ENCODE assay signal across 12 mouse cellular contexts in the genomic region with DNA sequence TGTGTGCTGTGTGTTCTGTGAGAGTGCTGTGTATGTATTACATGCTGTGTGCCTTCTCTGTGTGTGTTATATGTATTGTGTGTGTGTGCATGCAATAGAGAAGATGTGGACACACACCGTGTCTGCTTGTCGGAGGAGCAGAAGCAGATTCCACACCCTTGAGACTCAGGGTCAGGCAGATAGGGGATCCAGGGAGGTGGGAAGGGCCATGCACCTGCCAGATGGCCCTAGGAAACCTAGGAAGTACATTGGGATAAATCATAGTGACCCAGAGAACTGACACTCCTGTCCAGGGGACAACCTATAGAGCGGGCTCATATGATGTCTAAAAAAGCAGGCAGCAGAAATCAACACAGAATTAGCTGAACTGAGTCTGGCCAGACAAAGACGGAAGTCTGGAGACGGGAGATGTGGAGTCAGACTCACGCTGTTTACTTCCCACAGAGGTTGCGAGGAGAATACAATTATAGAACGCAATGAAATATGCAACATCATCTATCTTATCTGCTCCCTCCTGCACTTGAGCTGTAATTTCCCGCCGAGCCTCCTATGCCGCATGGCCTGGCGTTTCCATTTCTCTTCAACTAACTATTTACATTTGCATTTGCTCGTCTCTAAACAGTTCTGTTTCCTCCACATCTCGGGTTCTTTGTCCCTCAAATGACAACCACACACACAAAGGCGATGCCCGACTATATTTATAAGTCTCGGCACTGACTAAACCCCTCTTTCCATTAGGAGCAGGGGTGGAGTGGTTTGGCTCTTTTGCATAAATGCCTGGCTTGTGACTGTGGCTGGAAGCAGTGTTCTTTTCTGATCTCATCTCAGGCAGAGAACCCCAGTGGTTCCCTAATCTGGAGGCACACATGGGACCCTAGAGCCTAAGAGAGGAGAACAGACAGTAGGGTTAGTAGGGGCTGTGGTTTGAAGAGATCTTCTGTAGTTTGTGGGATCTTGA. TPM values are rescaled to one million over a fixed set of nuclear protein-coding genes. Genes with fewer than 3 reads are reported as not detected.
A peak's percentile ranks its signal among the peaks of the same experiment; 100 is the strongest.
DNase-seq lines count a peak whose midpoint lies in the region; ATAC-seq and TF ChIP-seq lines count a peak whose summit lies in the region.
"Had no signal": no experiment of that assay in that cellular context is flagged by ENCODE, and none has a peak within 500 bp of the region (broad histone marks: within the 10 kb centered on the region; RNA-seq: fewer than 3 reads in every experiment).

No protein-coding gene starts in this region.

- H3K4me3 ChIP-seq in hindbrain, embryonic 14.5 days (replicated peaks; ENCODE audit: low read length) = no peak overlapping the region
- no peak overlapping the region for H3K4me3 ChIP-seq in hindbrain, postnatal 0 days (ENCODE audit: low read length)
- peak overlapping the region; percentile 9; the same call in 1 of the 2 replicates for H3K4me3 ChIP-seq in liver, embryonic 12.5 days
- H3K4me3 ChIP-seq in midbrain, postnatal 0 days (ENCODE audit: low read depth, low read length) = no peak overlapping the region
- H3K4me3 ChIP-seq: limb, embryonic 10.5 days; neural tube, embryonic 12.5 days had no signal

- peak; percentile 31; the same call in 1 of the 2 replicates for ATAC-seq in hindbrain, embryonic 14.5 days (ENCODE audit: low FRiP score)
- no peak for ATAC-seq in hindbrain, postnatal 0 days
- peak; percentile 90 for ATAC-seq in liver, embryonic 12.5 days
- no peak for ATAC-seq in midbrain, postnatal 0 days (ENCODE audit: low FRiP score)

- no peak overlapping the region for H3K4me2 ChIP-seq in hindbrain, embryonic 14.5 days (replicated peaks)
- no peak overlapping the region for H3K4me2 ChIP-seq in hindbrain, postnatal 0 days (ENCODE audit: low read depth, low read length)
- H3K4me2 ChIP-seq in liver, embryonic 12.5 days = peak overlapping the region; percentile 56
- no peak overlapping the region for H3K4me2 ChIP-seq in midbrain, postnatal 0 days (ENCODE audit: low read depth, low read length, poor library complexity, severe bottlenecking)
- H3K4me2 ChIP-seq: neural tube, embryonic 12.5 days had no signal

- H3K36me3 ChIP-seq in hindbrain, embryonic 14.5 days (replicated peaks; ENCODE audit: control insufficient read depth, insufficient read depth) = no peaks in the 10 kb centered on the region
- H3K36me3 ChIP-seq in hindbrain, postnatal 0 days (ENCODE audit: insufficient read depth, low read length) = no peaks in the 10 kb centered on the region
- no peaks in the 10 kb centered on the region for H3K36me3 ChIP-seq in liver, embryonic 12.5 days
- H3K36me3 ChIP-seq in midbrain, postnatal 0 days (ENCODE audit: insufficient read depth, low read length) = no peaks in the 10 kb centered on the region
- H3K36me3 ChIP-seq: limb, embryonic 10.5 days; neural tube, embryonic 12.5 days had no signal

- H3K27me3 ChIP-seq in hindbrain, embryonic 14.5 days (ENCODE audit: control insufficient read depth, insufficient read depth, low read length) = no peaks in the 10 kb centered on the region
- no peaks in the 10 kb centered on the region for H3K27me3 ChIP-seq in hindbrain, postnatal 0 days (ENCODE audit: insufficient read depth, low read length)
- H3K27me3 ChIP-seq in liver, embryonic 12.5 days (replicated peaks) = no peaks in the 10 kb centered on the region
- H3K27me3 ChIP-seq in midbrain, postnatal 0 days (ENCODE audit: insufficient read depth, low read length) = no peaks in the 10 kb centered on the region
- H3K27me3 ChIP-seq: neural tube, embryonic 12.5 days had no signal

- peak overlapping the region; percentile 59 for H3K27ac ChIP-seq in hindbrain, embryonic 14.5 days
- no peak overlapping the region for H3K27ac ChIP-seq in hindbrain, postnatal 0 days
- H3K27ac ChIP-seq in liver, embryonic 12.5 days = peak overlapping the region; percentile 91
- no peak overlapping the region for H3K27ac ChIP-seq in midbrain, postnatal 0 days (ENCODE audit: low read depth, low read length)
- H3K27ac ChIP-seq: limb, embryonic 10.5 days; neural tube, embryonic 12.5 days had no signal

- TF ChIP-seq CTCF in hindbrain, postnatal 0 days (IDR thresholded peaks at IDR 0.05; ENCODE audit: low read depth) = no peak
- no peak for TF ChIP-seq CTCF in midbrain, postnatal 0 days (IDR thresholded peaks at IDR 0.05)

- H3K9me3 ChIP-seq in hindbrain, embryonic 14.5 days (ENCODE audit: control insufficient read depth, low read length) = no peaks in the 10 kb centered on the region
- H3K9me3 ChIP-seq in hindbrain, postnatal 0 days (ENCODE audit: low read length) = no peaks in the 10 kb centered on the region
- H3K9me3 ChIP-seq in liver, embryonic 12.5 days (replicated peaks) = no peaks in the 10 kb centered on the region
- H3K9me3 ChIP-seq in midbrain, postnatal 0 days (ENCODE audit: low read length) = no peaks in the 10 kb centered on the region
- H3K9me3 ChIP-seq: limb, embryonic 10.5 days; neural tube, embryonic 12.5 days had no signal

- no peak for DNase-seq in hindbrain, embryonic 14.5 days (ENCODE audit: low spot score)
- DNase-seq in hindbrain, postnatal 0 days (ENCODE audit: low spot score) = no peak
- peak; percentile 69 for DNase-seq in c-Kit-positive CD71-positive TER-119-positive erythroid progenitor cells, embryonic 14.5 days (ENCODE audit: low spot score)
- peak; percentile 31 for DNase-seq in midbrain, postnatal 0 days (ENCODE audit: low spot score)
- DNase-seq in urinary bladder, postnatal 25 days (ENCODE audit: low spot score) = no peak
- DNase-seq in adrenal gland, postnatal 25 days = no peak
- DNase-seq in embryo, embryonic 10.5 days (ENCODE audit: low spot score) = no peak
- DNase-seq: adrenal gland, postnatal 14 days; kidney, adult 18-20 months had no signal

- WGBS in hindbrain, embryonic 14.5 days = 43% methylated on average over 17 of the region's 17 CpGs
- 52% methylated on average over 17 of the region's 17 CpGs for WGBS in hindbrain, postnatal 0 days
- WGBS in liver, embryonic 12.5 days (ENCODE audit: insufficient replicate concordance) = 33% methylated on average over 17 of the region's 17 CpGs
- WGBS in midbrain, postnatal 0 days = 52% methylated on average over 17 of the region's 17 CpGs

- peaks cover 14% of the 10 kb centered on the region for H3K4me1 ChIP-seq in hindbrain, embryonic 14.5 days (replicated peaks; ENCODE audit: control insufficient read depth, insufficient read depth, low read length)
- peaks cover 9% of the 10 kb centered on the region; the same call in 1 of the 2 replicates for H3K4me1 ChIP-seq in hindbrain, postnatal 0 days (ENCODE audit: insufficient read depth, low read length)
- peaks cover 52% of the 10 kb centered on the region for H3K4me1 ChIP-seq in liver, embryonic 12.5 days
- H3K4me1 ChIP-seq in midbrain, postnatal 0 days (ENCODE audit: insufficient read depth, low read length) = peaks cover 3% of the 10 kb centered on the region; the same call in 1 of the 2 replicates

- H3K9ac ChIP-seq in hindbrain, embryonic 14.5 days = no peak overlapping the region
- H3K9ac ChIP-seq in hindbrain, postnatal 0 days (replicated peaks; ENCODE audit: low read length) = no peak overlapping the region
- peak overlapping the region; percentile 54 for H3K9ac ChIP-seq in liver, embryonic 12.5 days
- H3K9ac ChIP-seq in midbrain, postnatal 0 days (replicated peaks; ENCODE audit: low read length, poor library complexity, severe bottlenecking) = no peak overlapping the region
- H3K9ac ChIP-seq: neural tube, embryonic 12.5 days had no signal

RNA-seq across cellular contexts. Expression of gene Glrp1, which starts 27.4 kb away (rescaled TPM):
- polyA plus RNA-seq in hindbrain, embryonic 14.5 days (2014; fragmentation: Nextera tagmentation; extraction: Ambion mirVana) = not detected in 2 replicates
- total RNA-seq in hindbrain, postnatal 0 days (2014; rRNA removed) = not detected in 2 replicates
- not detected in 2 replicates for polyA plus RNA-seq in hindbrain, postnatal 0 days (2015; fragmentation: Nextera tagmentation; extraction: Ambion mirVana)
- polyA plus RNA-seq in liver, embryonic 12.5 days (2016; fragmentation: Nextera tagmentation; extraction: Ambion mirVana) = 0.24 TPM in 1 of 2 replicates, not detected in the other
- not detected in 2 replicates for total RNA-seq in midbrain, postnatal 0 days (2014; rRNA removed)
- 0.07 TPM in 1 of 2 replicates, not detected in the other for polyA plus RNA-seq in midbrain, postnatal 0 days (2015; fragmentation: Nextera tagmentation; extraction: Ambion mirVana)
- not detected in 2 replicates for total RNA-seq in adrenal gland, postnatal 25 days (2021)
- total RNA-seq: adrenal gland, postnatal 14 days had no signal
- polyA plus RNA-seq: limb, embryonic 10.5 days; neural tube, embryonic 12.5 days had no signal

Comparison
In these comparisons a context has a peak if more than half of its experiments do, and no peak if none do; other contexts are left out.
1. ATAC-seq: peak in hindbrain, embryonic 14.5 days (single experiment) and liver, embryonic 12.5 days (single experiment); none in hindbrain, postnatal 0 days (single experiment) and midbrain, postnatal 0 days (single experiment).
2. H3K27ac ChIP-seq: peak in hindbrain, embryonic 14.5 days (single experiment) and liver, embryonic 12.5 days (single experiment); none in hindbrain, postnatal 0 days (single experiment) and midbrain, postnatal 0 days (single experiment).
3. DNase-seq: peak in c-Kit-positive CD71-positive TER-119-positive erythroid progenitor cells, embryonic 14.5 days (single experiment) and midbrain, postnatal 0 days (single experiment); none in hindbrain, embryonic 14.5 days (single experiment), hindbrain, postnatal 0 days (single experiment), urinary bladder, postnatal 25 days (single experiment), adrenal gland, postnatal 25 days (single experiment) and embryo, embryonic 10.5 days (single experiment).